Mouse (Mus musculus) thymus, postnatal 10 days (tissue): ENCODE results near the gene Rbfox2.
A peak's percentile ranks its signal among the peaks of the same experiment; 100 is the strongest.

Experiments
- DNase-seq, 2 experiments: peaks; one replicate each; pipeline ENCODE4 v3.0.0; 2021; ENCODE audit warnings: low spot score in 2 of 2

Gene Rbfox2

GRCm38 (mm10) chr15:77034526-77034925 is 272.3 kb downstream of the Rbfox2 start:
- DNase-seq, result no peak

DNA sequence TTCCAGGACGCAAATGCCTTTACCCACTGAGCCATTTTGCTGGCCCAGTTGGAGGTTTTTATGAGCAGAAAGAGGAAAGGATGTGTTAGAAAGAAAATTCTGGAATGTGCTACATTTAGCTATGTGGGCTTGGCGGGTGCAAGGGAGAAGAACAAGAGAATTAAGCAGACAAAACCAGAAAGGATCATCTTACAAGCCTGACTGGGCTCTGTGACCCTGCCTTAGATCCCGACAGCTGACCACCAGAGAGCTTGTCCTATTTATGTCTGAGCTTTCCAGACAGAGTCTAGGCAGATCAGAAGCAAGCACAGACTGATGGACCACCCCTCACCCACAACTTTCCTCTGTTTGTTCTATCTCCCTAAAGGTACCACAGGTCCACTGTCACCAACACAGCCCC is 275.5 kb downstream of the Rbfox2 start:
- DNase-seq, result no peak

- peak in 1 of 2 experiments; percentile 24 for DNase-seq
These were observed 277.3 kb downstream of the Rbfox2 start for GRCm38 (mm10) chr15:77029331-77029991.
